Mouse (Mus musculus) fibroblast of lung, adult 2 months (primary cell): Measurements from ENCODE around the gene Abraxas1.
A peak's percentile ranks its signal among the peaks of the same experiment; 100 is the strongest.

Experiments
- DNase-seq: peaks from one replicate; pipeline ENCODE4 v3.0.0-alpha.2; 2011; ENCODE audit warnings: low read depth

Gene Abraxas1

DNA sequence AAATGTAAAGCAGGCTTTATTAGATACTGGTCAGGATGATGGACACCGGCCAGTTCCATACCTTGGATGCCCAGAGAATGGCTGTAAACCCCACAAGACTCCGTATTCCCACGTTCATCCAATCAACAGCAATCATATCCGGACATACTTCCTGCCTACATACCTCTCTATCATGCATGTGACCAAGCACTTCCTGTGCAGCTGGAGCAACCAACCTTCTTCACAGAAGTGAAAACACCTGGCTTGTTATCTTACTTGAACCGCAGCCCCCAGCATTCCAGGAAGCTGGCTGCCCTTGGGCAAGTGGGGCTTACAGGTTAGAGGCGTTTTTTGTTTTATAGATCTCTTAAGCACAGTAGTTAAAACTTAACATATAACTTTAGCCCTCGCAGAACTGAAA is 2.1 kb upstream of the Abraxas1 start:
- no peak for DNase-seq

GRCm38 (mm10) chr5:100821375-100821774 is 610 bp upstream of the Abraxas1 start:
- no peak for DNase-seq

GRCm38 (mm10) chr5:100819568-100820480 is 941 bp downstream of the Abraxas1 start:
- DNase-seq, result no peak

DNA sequence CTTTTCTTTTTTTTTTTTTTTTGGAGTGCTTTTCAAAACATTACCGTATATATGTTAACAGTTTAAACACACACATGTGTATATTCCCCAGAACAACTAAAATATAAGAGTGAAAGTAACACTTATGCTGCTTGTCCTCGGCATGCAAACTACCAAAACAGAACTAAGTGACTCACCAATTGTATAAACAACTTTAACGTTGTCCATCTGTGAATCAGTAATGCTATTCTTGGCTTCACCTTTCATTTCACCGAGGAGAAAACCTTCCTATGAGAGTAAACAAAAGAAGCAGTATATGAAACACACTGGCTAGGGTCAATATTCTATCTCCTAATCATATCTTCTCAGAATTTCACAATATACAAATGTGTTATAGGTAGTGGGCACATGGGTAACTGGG is 2.4 kb downstream of the Abraxas1 start:
- DNase-seq, result no peak

DNA sequence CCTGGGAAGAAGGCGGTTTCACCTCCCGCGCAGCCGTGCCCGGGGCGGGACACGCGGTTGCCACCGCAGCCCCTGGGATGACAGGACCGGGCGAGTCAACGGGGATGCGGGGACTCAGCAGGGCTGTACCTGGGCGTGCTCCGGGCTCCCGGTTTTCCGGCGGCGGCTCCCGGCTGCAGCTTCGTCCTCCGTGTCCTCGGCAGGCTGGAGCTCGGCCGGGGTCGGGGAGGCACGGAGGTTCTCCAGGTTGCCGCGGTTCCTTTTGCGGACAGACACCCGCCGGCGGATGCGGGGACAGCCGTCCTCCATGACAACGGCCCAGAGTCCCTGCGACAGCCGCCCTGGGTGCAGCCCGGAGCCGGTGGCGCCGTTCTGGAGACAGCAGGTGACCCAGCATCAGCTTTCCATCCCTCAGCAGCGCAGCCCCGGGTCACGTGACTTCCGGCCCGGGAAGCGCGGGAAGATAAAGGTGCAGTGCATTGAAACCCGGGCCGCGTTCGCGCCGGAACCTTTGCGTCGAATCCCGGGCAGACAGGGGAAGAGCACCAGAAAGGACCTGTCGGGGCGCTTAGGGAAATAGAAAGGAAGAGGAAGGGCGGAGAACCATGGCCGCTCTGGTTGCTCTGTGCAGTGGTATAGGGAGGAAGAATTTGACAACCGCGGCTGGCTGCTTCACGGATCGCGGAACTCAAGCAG is 22.5 kb downstream of the Abraxas1 start, which contains the start of the genes Helq and Mrps18c:
Gene Helq (minus strand): TSS at position 434 of the 696 bp plus-strand sequence.
Gene Mrps18c (plus strand): TSS at position 463 of the 696 bp plus-strand sequence.
- peak; percentile 76 for DNase-seq

- DNase-seq, result no peak
Observed at GRCm38 (mm10) chr5:100794084-100794483, 26.7 kb downstream of the Abraxas1 start.

DNA sequence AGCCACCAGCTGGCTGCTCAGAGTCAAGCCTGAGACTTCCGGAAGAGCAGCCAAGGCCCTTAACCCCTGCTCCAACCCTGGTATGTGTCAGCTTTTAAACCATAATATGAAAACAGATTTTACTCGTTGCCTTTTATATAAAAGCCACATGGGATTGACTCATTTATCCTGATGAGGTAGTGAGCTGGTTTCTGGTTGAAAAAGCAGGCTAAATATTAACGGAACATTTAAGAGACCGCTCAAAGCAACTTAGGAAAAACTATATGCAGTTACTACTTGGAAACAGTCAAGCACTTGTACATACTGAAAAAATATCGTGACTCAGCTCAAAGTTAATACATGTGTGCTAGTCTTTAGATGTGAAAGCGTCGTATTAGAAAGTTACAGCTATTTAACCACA is 28.5 kb downstream of the Abraxas1 start:
- DNase-seq, result no peak

- DNase-seq, result no peak
Observed at GRCm38 (mm10) chr5:100787527-100787926, 33.2 kb downstream of the Abraxas1 start.

- DNase-seq, result no peak
Observed at GRCm38 (mm10) chr5:100779002-100779401, 41.8 kb downstream of the Abraxas1 start.

DNA sequence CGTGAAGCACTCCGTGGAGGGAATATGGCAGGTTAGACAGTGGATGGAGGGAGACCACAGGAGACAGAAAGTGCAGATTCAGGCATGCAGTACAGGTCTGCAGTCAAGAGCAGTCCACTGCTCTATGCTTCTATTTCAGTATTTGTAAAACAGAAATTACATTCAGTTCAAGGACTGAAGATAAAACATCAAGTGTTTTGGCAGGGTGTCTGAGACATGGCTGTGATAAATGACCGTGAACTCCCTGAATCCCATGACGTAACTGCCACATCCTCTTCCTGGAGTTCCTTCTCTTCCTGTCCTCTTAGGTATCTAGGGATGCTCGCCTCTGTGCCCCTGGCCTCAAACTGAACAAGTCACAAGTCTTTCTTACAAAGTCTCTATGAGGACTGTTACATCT is 43.9 kb downstream of the Abraxas1 start:
- no peak for DNase-seq

DNA sequence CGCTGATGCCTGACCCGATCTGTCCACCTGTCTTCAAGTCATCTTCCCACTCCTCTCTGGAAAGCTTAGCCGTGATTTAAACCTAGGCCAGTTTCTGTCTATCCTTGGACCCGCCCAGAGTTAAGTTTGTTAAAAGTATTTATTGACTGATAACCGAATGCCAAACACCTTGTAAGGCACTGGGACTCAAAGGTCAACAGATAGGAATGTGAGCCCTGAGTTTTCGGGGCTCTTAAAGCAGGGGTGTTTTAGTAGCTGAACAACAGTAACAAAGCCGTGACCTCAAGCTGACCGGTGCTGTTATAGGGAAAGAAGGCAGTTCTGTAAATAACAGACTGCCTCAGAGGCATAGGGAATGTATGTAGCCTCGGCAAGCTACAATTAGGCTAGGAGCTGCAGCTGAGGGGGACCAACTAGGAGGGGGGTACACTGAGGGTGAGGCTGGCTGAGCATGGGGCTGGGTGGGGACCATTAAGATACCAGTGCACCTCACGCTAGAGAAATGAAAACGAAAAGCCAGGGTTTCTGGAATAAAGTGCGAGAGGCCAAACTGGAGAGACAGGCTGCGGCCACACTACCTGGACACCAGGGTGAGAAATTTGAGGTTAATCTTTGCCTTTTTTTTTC is 44.9 kb downstream of the Abraxas1 start:
- DNase-seq, result no peak

GRCm38 (mm10) chr5:100771575-100771974 is 49.2 kb downstream of the Abraxas1 start:
- DNase-seq, result no peak

GRCm38 (mm10) chr5:100766026-100766425 is 54.7 kb downstream of the Abraxas1 start:
- no peak for DNase-seq

- DNase-seq, result no peak
Observed at GRCm38 (mm10) chr5:100761736-100762135, 59.0 kb downstream of the Abraxas1 start.

DNA sequence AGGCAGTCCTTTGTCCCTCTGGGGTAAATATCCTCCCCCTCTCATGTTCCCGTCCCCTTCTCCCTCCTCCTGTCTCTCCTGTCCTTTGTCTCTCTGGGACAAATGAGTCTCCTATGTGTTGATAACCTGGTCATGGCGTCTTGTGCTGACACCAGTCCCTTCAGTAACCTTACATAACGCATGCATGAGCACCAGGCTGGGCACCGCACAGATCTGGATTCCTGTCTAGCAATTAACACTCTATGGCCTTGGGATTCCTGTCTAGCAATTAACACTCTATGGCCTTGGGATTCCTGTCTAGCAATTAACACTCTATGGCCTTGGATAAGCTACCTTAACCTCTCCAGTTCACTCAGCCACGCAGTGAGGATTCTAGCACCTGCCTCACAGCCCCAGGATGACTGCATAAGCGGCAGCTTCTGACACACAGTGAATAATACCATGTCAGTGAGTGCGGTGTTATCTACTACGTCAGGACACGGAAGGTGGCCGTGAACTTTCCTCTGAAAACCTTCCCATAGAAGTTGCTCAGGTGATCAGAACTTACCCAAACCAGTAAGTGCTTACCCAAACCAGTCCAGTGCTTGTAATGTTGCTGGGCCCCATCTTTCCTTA is 60.6 kb downstream of the Abraxas1 start:
- DNase-seq, result no peak

- DNase-seq, result no peak
Observed at GRCm38 (mm10) chr5:100758121-100758520, 62.6 kb downstream of the Abraxas1 start.
